Mouse (Mus musculus) limb, embryonic 12.5 days (tissue): Measurements from ENCODE around the gene Tedc1. TPM values are rescaled to one million over a fixed set of nuclear protein-coding genes. Genes with fewer than 3 reads are reported as not detected.

ENCODE experiments used
- ATAC-seq: fragments of 200-750 bp; cut with Nextera tagmentation; 2 replicates; pipeline ENCODE4 v1.8.0; 2017; ENCODE audit warnings: low read depth, moderate TSS enrichment; ENCODE audit not compliant: insufficient number of reproducible peaks, insufficient read depth, low FRiP score, low TSS enrichment
- H3K27ac ChIP-seq: fragments of 300-500 bp; sonication (generic); 2 replicates; pipeline ENCODE4 v1.5.1; 2016; ENCODE audit warnings: mild to moderate bottlenecking, moderate library complexity
- H3K27me3 ChIP-seq: fragments of 300-500 bp; sonication (generic); 2 replicates; pipeline ENCODE4 v1.6.1; 2016; ENCODE audit warnings: mild to moderate bottlenecking, moderate library complexity
- H3K36me3 ChIP-seq: fragments of 300-500 bp; sonication (generic); 2 replicates; pipeline ENCODE4 v1.6.1; 2016; ENCODE audit warnings: mild to moderate bottlenecking, moderate library complexity
- H3K4me1 ChIP-seq: fragments of 300-500 bp; sonication (generic); replicated peaks from 2 replicates; pipeline ENCODE4 v1.6.1; 2016
- H3K4me2 ChIP-seq: fragments of 300-500 bp; sonication (generic); 2 replicates; pipeline ENCODE4 v1.6.1; 2016; ENCODE audit warnings: mild to moderate bottlenecking, moderate library complexity
- H3K4me3 ChIP-seq: fragments of 300-500 bp; sonication (generic); replicated peaks from 2 replicates; pipeline ENCODE4 v1.5.1; 2016; ENCODE audit warnings: mild to moderate bottlenecking
- H3K9ac ChIP-seq: fragments of 300-500 bp; sonication (generic); replicated peaks from 2 replicates; pipeline ENCODE4 v1.6.1; 2016; ENCODE audit warnings: mild to moderate bottlenecking, moderate library complexity
- H3K9me3 ChIP-seq: fragments of 300-500 bp; sonication (generic); 2 replicates; pipeline ENCODE4 v1.6.1; 2016; ENCODE audit warnings: mild to moderate bottlenecking, moderate library complexity
- WGBS: fragments of 180-500 bp; shearing (Covaris S2); methylation state at CpG from one replicate; pipeline ENCODE4 v1.1.7; 2016; 5-methylcytosine and 5-hydroxymethylcytosine counted together
- polyA plus RNA-seq: library from polyadenylated mRNA; unstranded; fragments of >200 nt; fragmentation: Nextera tagmentation; extraction: Ambion mirVana; gene quantifications from 2 replicates; pipeline ENCODE4 v1.2.1, GENCODE M21; 2016

Tedc1 gene
- polyA plus RNA-seq, 1 experiment from 2014 or later: 44.6 TPM

DNA sequence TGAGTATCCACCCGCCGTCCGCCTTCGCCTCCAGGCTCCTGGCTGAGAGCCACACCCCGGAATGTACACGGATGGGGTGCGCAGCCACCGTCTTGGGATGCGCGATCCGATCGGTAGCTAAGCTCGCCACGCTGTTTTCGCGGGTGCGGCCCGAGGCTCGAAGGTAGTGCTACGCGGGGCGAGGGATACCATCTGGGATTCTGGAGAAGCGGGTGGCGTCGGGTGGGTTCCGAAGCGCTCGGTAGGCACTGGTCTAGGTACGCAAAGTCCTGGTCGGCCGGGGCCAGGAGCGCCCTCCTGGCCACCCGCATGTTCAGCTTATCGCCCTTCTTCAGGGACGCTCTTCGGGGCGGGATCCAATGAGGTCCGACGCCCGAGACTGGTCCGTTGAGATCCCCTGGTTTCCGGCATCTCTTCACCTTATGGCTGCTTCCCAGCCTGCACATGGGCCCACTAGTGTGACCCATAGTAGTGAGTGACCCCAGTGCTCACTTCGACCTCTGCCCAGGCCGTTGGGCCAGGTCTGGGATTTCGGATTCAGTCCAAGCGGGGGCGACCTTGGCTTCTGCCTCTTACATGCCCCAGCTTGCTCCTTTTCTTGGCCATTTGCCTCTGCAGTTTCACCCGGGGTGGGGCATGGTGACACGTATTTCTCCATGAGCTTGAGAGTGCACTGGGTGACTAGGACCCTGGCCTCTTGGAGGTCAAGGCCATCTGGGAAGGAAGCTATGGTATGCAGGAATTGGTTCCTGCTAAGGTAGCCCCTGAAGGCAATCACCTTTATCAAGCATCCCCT is 15.4 kb upstream of the Tedc1 start:
- Histone ChIP-seq H3K27me3 (peaks cover 62% of the 10 kb centered on the region), H3K4me1 (peaks cover 46% of the 10 kb centered on the region), H3K9ac (peak overlapping the region; percentile 52), H3K9me3 (no peaks in the 10 kb centered on the region), H3K4me2 (peak overlapping the region; percentile 76), H3K4me3 (peak overlapping the region; percentile 52), H3K36me3 (peaks cover 31% of the 10 kb centered on the region), H3K27ac (no peak overlapping the region)
- 0 out of 2 replicates have a peak, but pooled peaks have one; percentile 3 for ATAC-seq
- WGBS: 3% methylated on average over 49 of the region's 49 CpGs

DNA sequence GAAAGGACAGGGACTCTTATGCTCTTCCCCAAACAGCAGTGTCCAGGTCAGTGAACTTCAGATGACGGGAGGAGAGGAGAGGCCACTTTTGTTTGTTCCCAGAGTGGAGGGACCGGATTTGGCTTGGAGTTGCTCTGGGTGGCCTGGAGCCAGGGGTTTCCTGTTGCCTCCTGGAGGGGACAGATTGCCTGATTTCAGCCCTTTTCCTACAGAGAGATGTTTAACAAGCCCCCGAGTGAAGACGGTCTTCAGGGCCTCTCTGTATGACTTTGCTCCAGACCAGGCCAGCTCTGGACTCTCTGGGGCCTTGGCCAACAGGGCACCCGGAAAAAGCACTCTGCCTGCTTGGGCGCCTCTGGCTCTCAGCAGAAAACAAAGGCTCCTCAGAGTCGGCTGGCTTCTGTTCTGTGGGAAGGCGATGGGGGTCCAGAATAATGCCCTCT is 14.7 kb upstream of the Tedc1 start:
- H3K36me3 ChIP-seq: peaks cover 24% of the 10 kb centered on the region
- peak overlapping the region; percentile 76 for H3K4me2 ChIP-seq
- no peak overlapping the region for H3K9ac ChIP-seq
- peaks cover 70% of the 10 kb centered on the region for H3K27me3 ChIP-seq
- no peaks in the 10 kb centered on the region for H3K9me3 ChIP-seq
- 63% methylated on average over 8 of the region's 8 CpGs for WGBS
- H3K4me1 ChIP-seq: peaks cover 51% of the 10 kb centered on the region
- no peak overlapping the region for H3K27ac ChIP-seq
- ATAC-seq: no peak
- peak overlapping the region; percentile 52 for H3K4me3 ChIP-seq

GRCm38 (mm10) chr12:113142021-113142975 is 13.9 kb upstream of the Tedc1 start:
- ATAC-seq: no peak
- 0 out of 2 replicates have a peak overlapping the region, but pooled peaks have one; percentile 28 for H3K9ac ChIP-seq

DNA sequence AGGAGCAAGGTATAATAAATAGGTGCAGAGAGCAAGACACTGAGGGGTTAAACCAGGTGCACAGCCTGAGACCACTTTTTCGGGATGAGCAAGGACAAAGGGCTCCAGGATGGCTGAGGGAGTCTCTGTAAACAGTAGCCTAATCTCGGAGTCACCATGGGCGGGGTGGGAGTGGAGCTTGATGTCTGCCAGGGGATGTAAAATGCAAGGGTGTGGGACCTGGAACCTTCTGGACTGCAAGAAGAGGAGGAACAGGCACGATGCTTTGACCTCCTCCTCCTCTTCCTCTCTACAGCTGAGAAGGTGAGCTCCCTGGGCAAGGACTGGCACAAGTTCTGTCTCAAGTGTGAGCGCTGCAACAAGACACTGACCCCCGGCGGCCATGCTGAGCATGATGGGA is 13.1 kb upstream of the Tedc1 start:
- Histone ChIP-seq H3K9me3 (no peaks in the 10 kb centered on the region), H3K36me3 (peaks cover 8% of the 10 kb centered on the region), H3K4me2 (peak overlapping the region; percentile 76), H3K27me3 (peaks cover 86% of the 10 kb centered on the region), H3K4me1 (peaks cover 53% of the 10 kb centered on the region), H3K4me3 (no peak overlapping the region), H3K27ac (no peak overlapping the region), H3K9ac (no peak overlapping the region)
- 62% methylated on average over 7 of the region's 7 CpGs for WGBS
- no peak for ATAC-seq

More at GRCm38 (mm10) chr12:113142021-113142975, 13.9 kb upstream of the Tedc1 start:
- Histone ChIP-seq H3K9me3 (no peaks in the 10 kb centered on the region), H3K27ac (0 out of 2 replicates have a peak overlapping the region, but pooled peaks have one; percentile 12), H3K4me2 (peak overlapping the region; percentile 76), H3K4me3 (no peak overlapping the region), H3K36me3 (peaks cover 16% of the 10 kb centered on the region), H3K27me3 (peaks cover 77% of the 10 kb centered on the region), H3K4me1 (peaks cover 53% of the 10 kb centered on the region)
- WGBS: 23% methylated on average over 15 of the region's 15 CpGs

DNA sequence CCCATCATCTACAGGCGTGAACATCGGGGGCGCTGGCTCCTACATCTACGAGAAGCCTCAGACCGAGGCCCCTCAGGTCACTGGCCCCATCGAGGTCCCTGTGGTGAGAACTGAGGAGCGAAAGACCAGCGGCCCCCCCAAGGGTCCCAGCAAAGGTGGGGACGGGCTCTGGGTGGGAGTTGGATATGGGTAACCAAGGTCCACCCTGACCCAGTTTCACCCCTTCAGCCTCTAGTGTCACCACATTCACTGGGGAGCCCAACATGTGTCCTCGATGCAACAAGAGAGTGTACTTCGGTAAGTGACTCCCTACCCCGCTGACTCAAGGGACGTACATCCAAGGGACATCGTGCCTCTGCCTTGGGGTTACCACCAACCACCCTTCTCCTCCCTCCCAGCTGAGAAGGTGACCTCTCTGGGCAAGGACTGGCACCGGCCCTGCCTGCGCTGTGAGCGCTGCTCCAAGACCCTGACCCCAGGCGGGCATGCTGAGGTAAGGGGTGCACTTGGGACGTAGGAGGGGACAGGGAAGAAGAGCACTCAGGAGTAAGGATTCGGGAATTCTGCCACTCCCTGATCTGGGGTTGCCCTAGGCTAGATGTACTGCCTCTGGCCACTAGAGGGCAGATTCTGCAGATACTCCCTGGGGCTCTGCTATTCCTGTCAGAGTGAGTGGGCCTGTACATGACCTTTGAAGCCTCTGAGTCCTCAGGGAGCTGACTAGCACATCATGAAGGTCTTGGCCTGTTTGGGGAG is 12.0 kb upstream of the Tedc1 start:
- Histone ChIP-seq H3K27me3 (peaks cover 91% of the 10 kb centered on the region), H3K4me1 (peaks cover 46% of the 10 kb centered on the region)
- 81% methylated on average over 20 of the region's 20 CpGs for WGBS

DNA sequence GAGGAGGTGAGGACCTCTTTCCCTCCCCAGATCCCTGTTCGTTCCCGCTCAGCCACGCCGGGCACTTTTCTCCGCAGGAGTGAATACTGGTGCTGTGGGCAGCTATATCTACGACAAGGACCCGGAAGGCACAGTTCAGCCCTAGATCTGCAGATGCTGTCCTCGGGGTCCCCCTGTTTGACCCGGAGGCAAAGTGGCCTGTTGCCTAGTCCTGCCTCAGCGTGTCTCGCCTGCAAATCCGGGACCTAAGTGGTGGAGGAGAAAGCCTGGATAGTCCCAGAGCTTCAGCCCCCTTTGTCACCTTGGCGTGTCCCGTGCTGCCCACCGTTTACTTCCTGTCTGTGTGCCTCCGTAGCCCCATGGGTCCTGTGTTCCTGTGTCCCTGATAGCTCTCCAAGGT is 11.3 kb upstream of the Tedc1 start:
- no peak overlapping the region for H3K9ac ChIP-seq
- peaks cover 97% of the 10 kb centered on the region for H3K27me3 ChIP-seq
- no peak overlapping the region for H3K4me2 ChIP-seq
- peaks cover 38% of the 10 kb centered on the region for H3K4me1 ChIP-seq
- no peak overlapping the region for H3K27ac ChIP-seq
- 92% methylated on average over 16 of the region's 16 CpGs for WGBS
- H3K9me3 ChIP-seq: no peaks in the 10 kb centered on the region
- ATAC-seq: no peak
- H3K4me3 ChIP-seq: no peak overlapping the region
- no peaks in the 10 kb centered on the region for H3K36me3 ChIP-seq

More for the DNA sequence above, 12.0 kb upstream of the Tedc1 start:
- no peak overlapping the region for H3K27ac ChIP-seq
- H3K36me3 ChIP-seq: no peaks in the 10 kb centered on the region
- no peak overlapping the region for H3K9ac ChIP-seq
- H3K4me3 ChIP-seq: no peak overlapping the region
- no peak overlapping the region for H3K4me2 ChIP-seq
- H3K9me3 ChIP-seq: no peaks in the 10 kb centered on the region
- ATAC-seq: no peak

- WGBS: 84% methylated on average over 5 of the region's 5 CpGs
- H3K4me2 ChIP-seq: no peak overlapping the region
Measured at GRCm38 (mm10) chr12:113145591-113145990, 10.6 kb upstream of the Tedc1 start.

DNA sequence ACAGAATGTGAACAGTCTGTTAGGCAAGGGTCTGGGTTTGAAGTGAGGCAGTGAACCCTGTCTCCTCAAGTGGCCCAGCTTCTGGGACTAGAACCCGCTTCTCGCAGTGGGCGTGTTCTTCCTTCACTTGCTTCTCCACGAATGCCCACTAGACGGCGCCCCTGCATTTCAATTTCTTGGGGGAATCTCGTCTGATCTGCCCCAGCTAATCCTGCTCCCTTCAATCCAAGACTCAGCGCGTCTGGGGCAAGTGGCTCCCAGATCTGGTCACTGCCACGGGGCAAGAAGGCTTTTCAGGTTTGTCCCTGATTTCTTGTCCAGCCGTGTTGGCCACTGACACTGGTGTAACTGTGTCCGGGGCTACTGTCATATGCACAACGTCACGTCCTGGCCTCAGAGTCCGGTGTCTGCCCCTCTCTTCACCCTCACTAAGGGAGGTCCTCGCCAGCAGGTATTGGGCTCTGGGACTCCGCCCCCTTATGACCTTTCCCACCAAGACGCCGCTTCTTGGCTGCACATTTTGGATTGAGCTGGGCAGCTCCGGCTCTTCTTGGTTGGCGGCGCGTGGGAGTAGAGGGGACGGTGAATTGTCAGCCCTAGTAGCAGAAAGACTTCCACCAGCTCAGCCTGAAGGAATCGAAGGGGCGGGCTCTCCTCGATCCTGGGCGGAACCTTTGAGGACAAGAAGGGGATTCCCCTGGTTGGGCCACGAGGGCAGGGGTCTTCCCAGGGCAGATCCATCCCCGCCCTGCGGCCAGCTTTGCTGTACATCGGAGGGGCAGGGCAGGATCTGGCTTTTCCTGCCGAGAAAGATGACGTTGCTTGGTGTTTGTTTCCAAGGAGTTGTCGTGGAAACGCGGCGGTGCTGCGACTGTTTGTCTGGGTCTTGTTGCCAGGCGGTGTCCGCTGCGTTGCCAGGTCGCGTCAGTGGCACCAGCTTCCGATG is 9.8 kb upstream of the Tedc1 start, which contains the start of gene Crip1:
Crip1 (plus strand) TSS at position 205 of the 946 bp plus-strand sequence.
- no peak within 1 kb of the TSS; the same call in 1 of the 2 replicates for H3K9ac ChIP-seq
- H3K4me1 ChIP-seq: peaks cover 27% of the 10 kb centered on the region
- H3K27me3 ChIP-seq: peaks cover 97% of the 10 kb centered on the region
- peak within 1 kb of the TSS; percentile 36 for H3K4me2 ChIP-seq
- H3K36me3 ChIP-seq: no peaks in the 10 kb centered on the region
- H3K4me3 ChIP-seq: 0 out of 2 replicates have a peak within 1 kb of the TSS, but pooled peaks have one; percentile 16
- no peak for ATAC-seq
- WGBS: 12% methylated on average over 45 of the region's 45 CpGs
- H3K9me3 ChIP-seq: no peaks in the 10 kb centered on the region
- H3K27ac ChIP-seq: no peak within 1 kb of the TSS

More at GRCm38 (mm10) chr12:113145591-113145990, 10.6 kb upstream of the Tedc1 start:
- H3K36me3 ChIP-seq: no peaks in the 10 kb centered on the region
- H3K9me3 ChIP-seq: no peaks in the 10 kb centered on the region
- no peak overlapping the region for H3K9ac ChIP-seq
- peaks cover 97% of the 10 kb centered on the region for H3K27me3 ChIP-seq
- H3K4me3 ChIP-seq: no peak overlapping the region
- no peak for ATAC-seq
- no peak overlapping the region for H3K27ac ChIP-seq
- H3K4me1 ChIP-seq: peaks cover 34% of the 10 kb centered on the region

DNA sequence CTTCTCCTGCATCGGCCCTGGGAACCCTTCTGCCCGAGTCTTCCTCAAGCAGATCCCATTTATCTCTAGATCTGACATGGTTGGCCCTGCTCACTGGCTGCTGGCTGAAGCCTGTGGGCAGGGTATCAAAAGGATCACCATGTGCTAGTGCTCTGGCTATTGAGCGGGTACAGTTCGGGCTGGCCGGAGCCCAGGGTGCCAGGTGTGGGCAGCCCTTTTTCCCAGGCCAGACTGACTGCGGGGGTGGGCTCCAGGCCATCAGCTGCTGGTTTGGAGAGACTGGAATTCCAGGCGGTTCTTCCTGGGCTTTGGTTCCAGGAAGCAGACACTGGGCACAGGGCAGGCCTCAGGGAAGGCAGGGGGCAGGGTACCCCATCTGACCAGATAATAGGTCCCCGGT is 8.7 kb upstream of the Tedc1 start:
- WGBS: 85% methylated on average over 8 of the region's 8 CpGs
- Histone ChIP-seq H3K4me1 (peaks cover 25% of the 10 kb centered on the region), H3K27ac (no peak overlapping the region), H3K4me2 (0 out of 2 replicates have a peak overlapping the region, but pooled peaks have one; percentile 36), H3K27me3 (peaks cover 97% of the 10 kb centered on the region), H3K36me3 (no peaks in the 10 kb centered on the region), H3K9ac (no peak overlapping the region), H3K4me3 (no peak overlapping the region), H3K9me3 (no peaks in the 10 kb centered on the region)
- no peak for ATAC-seq
